Mouse (Mus musculus): Measurements from ENCODE around the gene Prrc2b.

The Prrc2b gene

DNA sequence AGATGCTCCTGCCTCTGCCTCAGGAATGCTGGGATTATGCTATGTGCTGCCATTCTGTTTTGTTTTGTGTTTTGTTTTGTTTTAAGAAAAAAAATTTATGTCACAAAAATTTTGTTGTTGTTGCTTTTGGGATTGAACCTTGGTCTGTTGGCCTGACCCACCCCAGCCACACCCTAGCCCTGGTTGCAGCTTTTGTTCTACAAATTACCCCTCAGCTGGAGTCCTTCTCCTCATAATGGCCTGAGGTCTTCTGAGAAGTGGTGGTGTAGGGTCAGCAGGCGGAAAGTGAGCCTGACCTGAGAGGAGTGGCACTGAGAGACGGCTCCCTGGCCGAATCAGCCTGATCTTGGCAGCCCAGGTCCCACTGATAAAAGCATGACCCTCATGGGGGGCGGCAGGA lies 11.8 kb downstream of the Prrc2b start:
- no peak for DNase-seq

- no peak for DNase-seq
Measured at GRCm38 (mm10) chr2:32163057-32163456, 12.2 kb downstream of the Prrc2b start.

GRCm38 (mm10) chr2:32164503-32164902 lies 13.6 kb downstream of the Prrc2b start:
- DNase-seq = no peak

DNA sequence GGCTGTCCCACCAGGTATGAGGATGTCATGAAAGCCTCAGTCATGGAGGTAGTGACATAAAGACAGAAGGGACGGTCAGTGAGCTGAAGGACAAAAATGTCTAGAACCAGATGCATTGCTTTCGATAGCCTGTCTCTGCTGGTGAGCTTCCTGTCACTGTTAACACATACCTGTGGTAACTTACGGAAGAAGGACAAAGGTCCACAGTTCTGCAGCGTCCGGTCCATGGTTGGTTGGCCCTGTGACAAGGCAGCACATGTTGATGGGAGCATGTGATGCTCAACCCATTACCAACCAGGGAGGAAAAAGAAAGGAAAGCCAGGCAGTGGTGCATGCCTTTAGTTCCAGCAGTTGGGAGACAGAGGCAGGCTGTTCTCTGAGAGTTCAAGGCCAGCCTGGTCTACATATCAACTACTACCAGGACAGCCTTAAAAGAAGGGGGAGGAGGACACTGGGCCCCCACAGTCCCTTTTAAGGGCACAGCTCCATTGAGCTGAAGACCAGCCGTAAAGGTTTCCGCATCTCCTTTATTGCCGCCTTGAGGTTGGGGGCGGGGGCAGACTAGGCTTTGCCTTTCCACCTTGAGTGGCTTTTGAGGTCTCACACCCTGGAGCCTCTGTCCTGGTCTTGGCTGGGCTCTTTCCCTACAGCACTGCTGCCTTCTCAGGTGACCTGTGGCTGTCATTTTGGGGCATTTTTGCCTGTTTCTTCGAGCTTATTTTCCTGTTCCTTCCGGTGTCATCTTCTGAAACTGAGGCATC lies 14.3 kb downstream of the Prrc2b start:
- DNase-seq = no peak

DNA sequence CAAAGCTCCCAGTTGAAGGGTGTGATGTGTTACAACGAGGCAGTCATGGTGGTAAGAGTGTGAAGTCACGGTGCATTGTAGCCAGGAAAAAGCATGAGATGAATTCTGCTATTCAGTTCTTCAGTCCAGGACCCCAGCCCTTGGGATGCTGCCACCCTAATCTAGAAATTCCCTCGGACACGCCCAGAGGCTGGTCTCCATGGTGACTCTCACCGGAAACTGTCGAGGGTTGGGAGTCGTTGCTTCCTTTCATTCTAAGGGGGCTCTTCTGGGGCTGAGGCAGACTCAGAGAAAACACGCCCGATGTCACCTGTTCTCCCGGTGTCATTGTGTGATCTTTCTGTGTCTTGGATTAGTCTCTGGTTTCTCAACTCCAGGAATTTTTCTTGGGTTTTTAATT lies 15.7 kb downstream of the Prrc2b start:
- DNase-seq = no peak

GRCm38 (mm10) chr2:32167034-32167770 lies 16.3 kb downstream of the Prrc2b start:
- no peak for DNase-seq

DNA sequence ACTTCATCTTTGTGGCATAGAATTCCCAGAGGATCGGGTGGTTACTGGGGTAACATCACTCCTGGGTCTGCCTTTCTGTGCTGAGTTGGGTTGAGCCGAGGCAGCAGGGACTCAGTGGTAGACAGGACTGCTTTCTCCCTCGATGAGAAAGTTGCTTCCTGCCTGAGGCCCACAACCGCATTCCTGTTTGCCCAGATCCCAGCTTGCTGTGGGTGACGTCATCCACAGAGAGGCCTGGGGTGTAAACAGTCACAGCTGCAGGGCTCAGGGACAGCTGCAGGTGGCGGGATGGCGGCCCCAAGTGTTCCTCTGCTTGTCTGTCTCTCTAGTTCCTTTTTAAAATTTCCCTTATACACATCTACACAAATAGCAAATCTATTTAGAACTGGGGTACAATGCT lies 16.9 kb downstream of the Prrc2b start:
- DNase-seq = no peak

- DNase-seq = no peak
Measured at GRCm38 (mm10) chr2:32169292-32169691, 18.4 kb downstream of the Prrc2b start.

GRCm38 (mm10) chr2:32170010-32170409 lies 19.1 kb downstream of the Prrc2b start:
- DNase-seq = no peak

- no peak for DNase-seq
Measured at GRCm38 (mm10) chr2:32171658-32172433, 21.0 kb downstream of the Prrc2b start.

DNA sequence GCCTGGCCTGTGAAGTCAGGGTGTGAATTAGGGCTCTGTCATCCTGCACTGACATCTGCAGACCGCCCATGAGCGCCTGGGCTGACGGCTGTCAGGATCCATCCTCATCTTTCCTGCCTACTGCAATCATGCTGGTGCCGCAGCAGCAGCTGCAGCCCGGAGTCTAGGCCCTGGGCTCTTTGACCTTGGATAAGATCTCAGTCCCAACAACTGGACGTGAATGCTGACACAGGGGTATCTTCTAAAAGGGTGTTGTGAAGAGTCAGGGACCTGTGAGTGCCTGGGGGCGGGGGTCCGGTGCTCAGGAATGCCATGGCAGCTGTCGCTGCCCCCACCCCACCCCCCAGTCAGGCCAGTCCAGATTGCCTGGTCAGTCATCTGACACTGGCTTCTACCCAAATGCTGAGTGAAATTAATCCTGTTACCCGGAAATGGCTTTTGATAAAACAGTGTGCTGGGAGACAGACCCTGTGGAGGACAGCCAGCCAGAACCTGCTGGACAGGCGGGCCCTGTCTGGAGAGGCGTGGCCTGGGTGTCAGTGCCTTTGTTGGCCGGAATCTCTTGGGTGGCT lies 23.4 kb downstream of the Prrc2b start:
- peak; percentile 61 for DNase-seq

- peak; percentile 67 for DNase-seq
Measured at GRCm38 (mm10) chr2:32175051-32175466, 24.2 kb downstream of the Prrc2b start.

DNA sequence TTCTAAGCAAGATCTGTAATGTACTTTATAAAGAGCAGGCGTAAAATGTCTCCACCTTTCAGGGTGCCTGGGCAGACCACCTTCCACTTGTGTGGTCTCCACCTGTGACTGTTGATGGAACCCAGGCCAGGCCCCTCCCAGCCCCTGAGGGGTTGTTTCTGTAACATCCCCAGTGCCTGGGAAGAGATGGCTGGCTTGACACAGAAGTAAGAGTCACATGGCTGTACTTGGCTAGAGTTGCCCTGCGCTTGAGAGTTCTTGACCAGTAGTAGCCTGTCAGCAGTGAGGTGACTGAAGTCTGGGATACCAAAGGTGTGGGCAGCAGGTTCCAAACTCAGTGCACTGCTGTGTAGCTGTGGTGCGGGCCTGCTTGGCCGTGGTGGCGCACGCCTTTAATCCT lies 24.6 kb downstream of the Prrc2b start:
- no peak for DNase-seq

DNA sequence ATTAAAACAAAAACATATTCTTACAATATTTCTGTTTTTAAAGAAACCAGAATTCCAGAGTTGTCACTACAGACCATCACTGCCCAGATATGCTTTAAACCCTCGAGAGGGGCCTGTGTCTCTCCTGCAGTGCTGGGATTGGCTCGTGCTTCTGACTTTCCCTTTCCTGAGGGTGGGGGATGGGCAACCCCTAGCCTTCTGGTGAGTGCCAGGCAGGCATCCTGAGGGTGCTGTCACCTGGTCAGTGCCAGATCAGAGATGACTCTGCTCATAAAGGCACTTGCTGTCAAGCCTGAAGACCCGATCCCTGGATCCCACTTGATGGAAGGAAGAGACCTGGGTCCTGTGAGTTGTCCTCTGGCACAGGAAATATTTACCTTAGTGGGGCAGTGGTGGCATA lies 26.0 kb downstream of the Prrc2b start:
- DNase-seq = no peak

GRCm38 (mm10) chr2:32177397-32178060 lies 26.6 kb downstream of the Prrc2b start:
- DNase-seq = no peak

- DNase-seq = no peak
Measured at GRCm38 (mm10) chr2:32179363-32179762, 28.5 kb downstream of the Prrc2b start.

DNA sequence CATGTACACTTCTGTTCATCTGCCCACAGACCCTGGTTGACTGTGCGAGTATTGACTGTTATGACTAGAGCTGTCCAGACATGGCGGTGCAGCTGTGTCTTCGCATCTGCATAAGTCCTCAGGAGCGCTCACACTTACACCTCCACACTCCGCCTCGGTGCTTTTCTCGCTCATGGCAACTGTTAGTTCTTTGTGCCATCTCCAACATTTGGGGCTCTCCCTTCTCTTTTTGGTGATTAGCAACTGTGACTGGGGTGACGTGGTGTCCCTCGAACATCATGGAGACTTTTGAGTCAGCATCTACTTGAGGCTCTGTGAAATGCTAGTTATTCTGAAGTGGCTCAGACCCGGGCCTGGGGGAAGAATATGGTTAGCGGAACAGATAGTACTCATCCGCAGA lies 29.2 kb downstream of the Prrc2b start:
- DNase-seq = no peak

GRCm38 (mm10) chr2:32181364-32181763 lies 30.5 kb downstream of the Prrc2b start:
- no peak for DNase-seq

DNA sequence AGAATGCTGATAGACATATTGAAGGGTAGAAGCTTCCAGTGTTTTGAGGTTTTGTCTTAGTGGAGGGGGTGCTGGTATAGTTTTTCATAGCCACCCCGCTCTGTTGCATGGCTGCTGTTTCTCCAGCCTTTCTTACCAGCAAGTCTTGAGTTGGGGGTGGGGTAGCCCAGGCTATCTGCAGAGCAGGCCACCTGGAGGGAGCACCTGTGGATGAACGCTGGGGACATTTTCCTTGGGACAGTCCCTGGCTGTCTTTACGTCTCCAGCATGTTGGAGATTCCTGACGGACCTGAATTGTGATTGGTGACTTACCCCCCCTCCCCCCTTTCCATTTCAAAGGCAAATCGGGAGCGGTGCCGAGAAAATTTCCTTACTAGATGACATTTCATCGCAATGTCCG lies 31.2 kb downstream of the Prrc2b start:
- no peak for DNase-seq

- DNase-seq = no peak
Measured at GRCm38 (mm10) chr2:32182676-32183296, 31.9 kb downstream of the Prrc2b start.

DNA sequence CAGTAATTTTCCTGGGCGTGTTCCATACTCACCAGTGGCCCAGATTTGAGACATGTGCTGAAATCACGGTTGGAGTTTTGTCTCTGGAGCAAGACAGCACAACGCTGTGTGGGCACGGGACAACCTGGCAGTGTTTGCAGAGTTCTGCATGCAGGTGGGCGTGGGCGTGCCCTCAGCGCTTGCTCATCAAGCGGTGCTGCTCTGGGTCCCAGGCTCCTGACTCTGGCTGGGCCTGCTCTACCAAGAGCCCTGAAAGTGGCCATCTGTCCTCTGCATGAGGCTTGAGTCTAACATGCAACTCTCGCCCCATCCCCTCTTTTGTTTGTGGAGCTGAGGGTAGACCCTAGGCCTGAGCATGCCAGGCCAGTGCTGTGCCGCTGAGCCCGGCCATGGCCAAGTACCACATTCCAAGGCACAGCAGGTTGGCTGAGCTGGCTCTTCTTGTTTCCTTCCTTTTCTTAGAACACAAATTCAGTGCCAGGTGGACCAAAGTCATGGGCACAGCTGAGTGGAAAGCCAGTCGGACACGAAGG lies 36.2 kb downstream of the Prrc2b start:
- peak; percentile 57 for DNase-seq

DNA sequence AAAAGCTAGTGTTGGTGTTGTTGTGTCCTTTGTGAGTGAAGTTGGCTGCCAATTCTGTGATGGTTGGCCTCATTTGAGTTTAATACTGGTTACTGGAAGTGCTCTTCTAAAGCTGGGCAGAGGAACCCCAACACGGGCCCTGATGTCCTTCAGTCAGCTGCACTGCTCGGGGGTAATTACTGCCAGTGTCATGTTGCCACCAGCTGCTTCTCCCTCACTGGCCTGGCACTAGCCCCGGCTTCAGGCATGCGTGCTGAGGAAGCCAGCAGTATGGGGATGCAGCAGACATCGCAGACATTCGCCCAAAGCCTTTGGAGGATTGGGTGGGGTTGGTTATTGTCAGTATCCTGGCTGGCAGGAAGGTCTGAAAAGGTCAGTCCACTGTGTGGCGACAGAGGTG lies 36.8 kb downstream of the Prrc2b start:
- peak; percentile 50 for DNase-seq

Data from cerebellum, adult 11 months (tissue).